Comparison of ENCODE assay signal across 23 mouse cellular contexts in the genomic region with DNA sequence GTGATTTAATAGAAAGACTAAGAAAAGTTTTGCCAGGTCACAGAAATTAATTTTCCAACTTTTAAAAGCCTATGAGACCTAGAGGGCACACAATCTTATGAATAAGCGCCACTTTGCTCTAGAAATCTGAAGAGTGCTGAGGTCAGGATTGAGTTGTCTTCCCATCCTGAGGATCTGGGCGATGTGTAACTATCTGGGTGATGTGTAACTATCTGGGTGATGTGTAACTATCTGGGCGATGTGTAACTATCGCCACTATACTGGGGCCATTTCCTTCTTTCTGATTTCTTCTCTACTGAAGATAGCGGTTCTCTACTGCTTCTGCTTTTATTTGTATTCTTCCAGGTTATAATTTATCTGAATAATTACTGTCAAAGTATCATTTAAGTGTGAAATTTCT. TPM values are rescaled to one million over a fixed set of nuclear protein-coding genes. Genes with fewer than 3 reads are reported as not detected.
"Had no signal": no experiment of that assay in that cellular context is flagged by ENCODE, and none has a peak within 500 bp of the region (broad histone marks: within the 10 kb centered on the region; RNA-seq: fewer than 3 reads in every experiment).

No protein-coding gene starts in this region.

- H3K36me3 ChIP-seq: limb, embryonic 12.5 days; liver, embryonic 13.5 days; lung, embryonic 15.5 days; midbrain, embryonic 12.5 days; neural tube, embryonic 15.5 days had no signal

- H3K4me1 ChIP-seq: limb, embryonic 12.5 days; liver, embryonic 13.5 days; lung, embryonic 15.5 days; midbrain, embryonic 12.5 days; neural tube, embryonic 15.5 days had no signal

- H3K9ac ChIP-seq: limb, embryonic 12.5 days; liver, embryonic 13.5 days; liver, postnatal 0 days; lung, embryonic 15.5 days; midbrain, embryonic 12.5 days; neural tube, embryonic 15.5 days had no signal

- H3K9me3 ChIP-seq: limb, embryonic 12.5 days; liver, embryonic 13.5 days; lung, embryonic 15.5 days; midbrain, embryonic 12.5 days; neural tube, embryonic 15.5 days had no signal

- DNase-seq: layer of hippocampus, adult 9-11 months; layer of hippocampus, postnatal 36 days; liver; liver, embryonic 13.5 days; liver, postnatal 0 days; right cerebral cortex, adult 18-20 months; right cerebral cortex, postnatal 25 days; thymus, adult 18-20 months; thymus, postnatal 25 days had no signal

- H3K4me2 ChIP-seq: limb, embryonic 12.5 days; liver, embryonic 13.5 days; lung, embryonic 15.5 days; midbrain, embryonic 12.5 days; neural tube, embryonic 15.5 days had no signal

- H3K4me3 ChIP-seq: limb, embryonic 12.5 days; liver, embryonic 13.5 days; lung, embryonic 15.5 days; midbrain, embryonic 12.5 days; myocyte; neural tube, embryonic 15.5 days had no signal

- H3K27me3 ChIP-seq: limb, embryonic 12.5 days; liver, embryonic 13.5 days; lung, embryonic 15.5 days; midbrain, embryonic 12.5 days; neural tube, embryonic 15.5 days had no signal

- ATAC-seq: hindbrain, embryonic 16.5 days; liver, postnatal 0 days had no signal

- H3K27ac ChIP-seq: kidney, postnatal 0 days; limb, embryonic 12.5 days; liver, embryonic 13.5 days; lung, embryonic 15.5 days; midbrain, embryonic 12.5 days; neural tube, embryonic 15.5 days had no signal

RNA-seq across cellular contexts. Expression of gene A930009A15Rik, which starts 58.8 kb away (rescaled TPM):
- total RNA-seq: megakaryocyte-erythroid progenitor cell, adult 5-6 weeks; midbrain, postnatal 0 days had no signal
- polyA plus RNA-seq: intestine, embryonic 14.5 days; kidney, postnatal 0 days; limb, embryonic 12.5 days; liver, embryonic 13.5 days; lung, embryonic 15.5 days; myocyte; neural tube, embryonic 11.5 days; small intestine, adult 2 months; stomach, embryonic 16.5 days; urinary bladder, adult 2 months had no signal
